Mouse (Mus musculus): ENCODE measurements around the gene Pdzrn3. TPM values are rescaled to one million over a fixed set of nuclear protein-coding genes. Genes with fewer than 3 reads are reported as not detected.

Gene Pdzrn3
- total and polyA plus RNA-seq, 2 experiments from 2014 or later, result 11.2 to 35.3 TPM

- 23% methylated on average over 2 of the region's 2 CpGs for WGBS
These were observed 33.4 kb upstream of the Pdzrn3 start for GRCm38 (mm10) chr6:101411064-101411463.

GRCm38 (mm10) chr6:101396711-101397110 is 19.0 kb upstream of the Pdzrn3 start:
- WGBS, result 77% methylated on average over 4 of the region's 4 CpGs
- H3K4me3 ChIP-seq (ENCODE audit: low read length), result no peak overlapping the region
- DNase-seq (ENCODE audit: low spot score) (no peak), ATAC-seq (no peak)
- H3K36me3 ChIP-seq (ENCODE audit: insufficient read depth, low read length), result no peaks in the 10 kb centered on the region
- TF ChIP-seq CTCF (IDR thresholded peaks at IDR 0.05; ENCODE audit: low read depth), result no peak
- H3K9me3 ChIP-seq (ENCODE audit: low read length), result no peaks in the 10 kb centered on the region
- no peaks in the 10 kb centered on the region for H3K27me3 ChIP-seq (ENCODE audit: insufficient read depth, low read length)
- no peak overlapping the region for H3K27ac ChIP-seq
- no peaks in the 10 kb centered on the region for H3K4me1 ChIP-seq (ENCODE audit: insufficient read depth, low read length)
- no peak overlapping the region for H3K9ac ChIP-seq (replicated peaks; ENCODE audit: low read length)
- no peak overlapping the region for H3K4me2 ChIP-seq (ENCODE audit: low read depth, low read length)

More at GRCm38 (mm10) chr6:101411064-101411463, 33.4 kb upstream of the Pdzrn3 start:
- DNase-seq (ENCODE audit: low spot score) (no peak), ATAC-seq (no peak)
- Histone ChIP-seq H3K9me3 (ENCODE audit: low read length) (no peaks in the 10 kb centered on the region), H3K36me3 (ENCODE audit: insufficient read depth, low read length) (no peaks in the 10 kb centered on the region), H3K27me3 (ENCODE audit: insufficient read depth, low read length) (no peaks in the 10 kb centered on the region), H3K4me3 (ENCODE audit: low read length) (no peak overlapping the region), H3K9ac (replicated peaks; ENCODE audit: low read length) (no peak overlapping the region), H3K4me1 (ENCODE audit: insufficient read depth, low read length) (no peaks in the 10 kb centered on the region), H3K27ac (no peak overlapping the region), H3K4me2 (ENCODE audit: low read depth, low read length) (no peak overlapping the region)
- no peak for TF ChIP-seq CTCF (IDR thresholded peaks at IDR 0.05; ENCODE audit: low read depth)

- Histone ChIP-seq H3K4me2 (ENCODE audit: low read depth, low read length) (no peak overlapping the region), H3K4me3 (ENCODE audit: low read length) (no peak overlapping the region), H3K27me3 (ENCODE audit: insufficient read depth, low read length) (no peaks in the 10 kb centered on the region), H3K27ac (no peak overlapping the region), H3K9me3 (ENCODE audit: low read length) (no peaks in the 10 kb centered on the region), H3K4me1 (ENCODE audit: insufficient read depth, low read length) (no peaks in the 10 kb centered on the region), H3K36me3 (ENCODE audit: insufficient read depth, low read length) (no peaks in the 10 kb centered on the region), H3K9ac (replicated peaks; ENCODE audit: low read length) (no peak overlapping the region)
- WGBS, result 94% methylated on average over 6 of the region's 6 CpGs
- TF ChIP-seq CTCF (IDR thresholded peaks at IDR 0.05; ENCODE audit: low read depth), result no peak
- ATAC-seq (no peak), DNase-seq (ENCODE audit: low spot score) (no peak)
These were observed 18.2 kb upstream of the Pdzrn3 start for GRCm38 (mm10) chr6:101395908-101396307.

GRCm38 (mm10) chr6:101392801-101393117 is 15.1 kb upstream of the Pdzrn3 start:
- no peak for ATAC-seq
- no peaks in the 10 kb centered on the region for H3K4me1 ChIP-seq (ENCODE audit: insufficient read depth, low read length)
- H3K4me3 ChIP-seq (ENCODE audit: low read length), result no peak overlapping the region
- H3K9me3 ChIP-seq (ENCODE audit: low read length), result no peaks in the 10 kb centered on the region
- no peak overlapping the region for H3K4me2 ChIP-seq (ENCODE audit: low read depth, low read length)
- no peaks in the 10 kb centered on the region for H3K36me3 ChIP-seq (ENCODE audit: insufficient read depth, low read length)
- TF ChIP-seq CTCF (IDR thresholded peaks at IDR 0.05; ENCODE audit: low read depth), result no peak
- H3K27me3 ChIP-seq (ENCODE audit: insufficient read depth, low read length), result no peaks in the 10 kb centered on the region
- no peak overlapping the region for H3K27ac ChIP-seq
- H3K9ac ChIP-seq (replicated peaks; ENCODE audit: low read length), result no peak overlapping the region
- DNase-seq (ENCODE audit: low spot score), result no peak
- 85% methylated on average over 2 of the region's 2 CpGs for WGBS

DNA sequence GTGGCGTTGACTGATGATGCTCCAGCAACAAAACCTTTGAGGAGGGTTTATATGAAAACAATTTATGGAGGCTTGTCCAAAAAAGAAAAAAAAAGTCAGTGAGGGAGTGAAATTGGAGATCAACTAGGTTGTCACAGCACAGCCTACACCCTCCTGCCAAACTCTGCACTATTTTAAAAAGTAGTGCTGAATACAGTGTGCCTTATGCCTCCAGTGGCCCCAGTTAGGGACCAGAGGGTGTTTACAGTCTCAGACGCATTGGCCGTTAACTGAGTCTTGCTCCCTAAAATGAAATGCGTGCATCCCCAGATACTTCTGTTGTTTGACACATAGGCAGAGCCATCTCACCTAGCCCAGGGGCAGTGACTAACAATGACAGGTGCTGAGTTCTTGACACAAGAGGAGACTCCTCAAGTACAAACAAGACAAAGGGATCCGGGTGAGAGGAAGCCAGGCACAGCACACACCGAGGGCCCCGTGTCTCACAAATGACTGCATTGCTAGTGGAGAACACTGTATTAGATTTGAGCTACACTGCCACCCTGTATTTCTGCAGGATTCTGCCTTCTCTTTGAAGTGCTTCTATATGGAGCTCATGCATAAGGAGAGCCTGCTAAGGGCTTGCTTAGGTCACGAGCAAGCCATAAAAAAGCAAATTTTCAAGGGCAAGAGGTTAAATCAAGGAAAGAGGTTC is 14.6 kb upstream of the Pdzrn3 start:
- no peak for DNase-seq (ENCODE audit: low spot score)
- Histone ChIP-seq H3K4me3 (ENCODE audit: low read length) (no peak overlapping the region), H3K4me2 (ENCODE audit: low read depth, low read length) (no peak overlapping the region), H3K27ac (no peak overlapping the region), H3K4me1 (ENCODE audit: insufficient read depth, low read length) (no peaks in the 10 kb centered on the region), H3K27me3 (ENCODE audit: insufficient read depth, low read length) (no peaks in the 10 kb centered on the region), H3K9ac (replicated peaks; ENCODE audit: low read length) (no peak overlapping the region), H3K36me3 (ENCODE audit: insufficient read depth, low read length) (no peaks in the 10 kb centered on the region), H3K9me3 (ENCODE audit: low read length) (no peaks in the 10 kb centered on the region)
- no peak for ATAC-seq
- 82% methylated on average over 8 of the region's 8 CpGs for WGBS
- no peak for TF ChIP-seq CTCF (IDR thresholded peaks at IDR 0.05; ENCODE audit: low read depth)

GRCm38 (mm10) chr6:101385490-101385889 is 7.8 kb upstream of the Pdzrn3 start:
- Histone ChIP-seq H3K9ac (replicated peaks; ENCODE audit: low read length) (no peak overlapping the region), H3K9me3 (ENCODE audit: low read length) (no peaks in the 10 kb centered on the region), H3K4me1 (ENCODE audit: insufficient read depth, low read length) (no peaks in the 10 kb centered on the region), H3K27me3 (ENCODE audit: insufficient read depth, low read length) (no peaks in the 10 kb centered on the region), H3K4me3 (ENCODE audit: low read length) (no peak overlapping the region), H3K4me2 (ENCODE audit: low read depth, low read length) (no peak overlapping the region), H3K36me3 (ENCODE audit: insufficient read depth, low read length) (no peaks in the 10 kb centered on the region), H3K27ac (peak overlapping the region; percentile 45; the same call in 1 of the 2 replicates)
- WGBS, result 37% methylated on average over 7 of the region's 7 CpGs
- DNase-seq (ENCODE audit: low spot score), result peak; percentile 71
- ATAC-seq, result peak; percentile 97
- no peak for TF ChIP-seq CTCF (IDR thresholded peaks at IDR 0.05; ENCODE audit: low read depth)

DNA sequence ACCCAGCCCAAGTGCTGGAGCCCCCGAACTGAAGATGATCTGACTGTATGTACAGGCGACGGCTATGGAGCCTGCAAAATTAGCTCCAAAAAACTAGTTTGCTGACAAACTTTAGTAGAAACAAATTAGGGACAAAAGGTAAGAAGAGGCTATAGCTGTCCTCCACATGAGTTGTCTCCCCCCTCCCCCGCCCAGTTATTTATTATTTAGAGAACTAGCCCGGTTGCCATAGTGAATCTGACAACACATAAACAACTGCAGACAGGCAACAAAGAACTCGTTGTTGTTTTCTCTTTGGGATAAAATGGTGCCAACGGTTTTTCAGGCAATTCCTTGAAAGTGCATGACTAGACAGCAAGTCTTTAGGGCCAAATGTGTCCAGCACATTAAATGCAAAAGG is 7.3 kb upstream of the Pdzrn3 start:
- H3K9me3 ChIP-seq (ENCODE audit: low read length), result no peaks in the 10 kb centered on the region
- no peak overlapping the region for H3K4me3 ChIP-seq (ENCODE audit: low read length)
- ATAC-seq (peak; percentile 76), DNase-seq (ENCODE audit: low spot score) (peak; percentile 74)
- no peaks in the 10 kb centered on the region for H3K4me1 ChIP-seq (ENCODE audit: insufficient read depth, low read length)
- peak overlapping the region; percentile 60 for H3K27ac ChIP-seq
- no peak overlapping the region for H3K9ac ChIP-seq (replicated peaks; ENCODE audit: low read length)
- no peak overlapping the region for H3K4me2 ChIP-seq (ENCODE audit: low read depth, low read length)
- no peaks in the 10 kb centered on the region for H3K27me3 ChIP-seq (ENCODE audit: insufficient read depth, low read length)
- WGBS, result 57% methylated on average over 7 of the region's 7 CpGs
- TF ChIP-seq CTCF (IDR thresholded peaks at IDR 0.05; ENCODE audit: low read depth), result no peak
- no peaks in the 10 kb centered on the region for H3K36me3 ChIP-seq (ENCODE audit: insufficient read depth, low read length)

Measured in hindbrain, postnatal 0 days (tissue).